Mouse (Mus musculus) retina, embryonic 14.5 days (tissue): ENCODE measurements around the gene Thoc7.
"Not testable (repeated sequence)": the region's sequence is repeated elsewhere in the genome, so short reads cannot be mapped to it uniquely, and the experiment has no call there.

Experiments used
- DNase-seq: peaks from one replicate; pipeline ENCODE4 v3.0.0-alpha.2; 2015; ENCODE audit warnings: low spot score

The Thoc7 gene

GRCm38 (mm10) chr14:13961401-13962112 lies at the start of gene Thoc7, which contains the start of gene Atxn7:
Gene Thoc7, minus strand, starts transcription at chr14:13961852.
Gene Atxn7, plus strand, starts transcription at chr14:13961440.
- peak; percentile 50 for DNase-seq

GRCm38 (mm10) chr14:14009712-14010111 lies 48.1 kb upstream of the Thoc7 start:
- no peak for DNase-seq

- DNase-seq: no peak
Measured at GRCm38 (mm10) chr14:14002771-14003170, 41.1 kb upstream of the Thoc7 start.

- no peak for DNase-seq
Measured at GRCm38 (mm10) chr14:13995206-13996097, 33.8 kb upstream of the Thoc7 start.

- DNase-seq: no peak
Measured at GRCm38 (mm10) chr14:13990741-13991140, 29.1 kb upstream of the Thoc7 start.

GRCm38 (mm10) chr14:13988397-13988796 lies 26.7 kb upstream of the Thoc7 start:
- no peak for DNase-seq

GRCm38 (mm10) chr14:13982174-13982573 lies 20.5 kb upstream of the Thoc7 start:
- DNase-seq: no peak

- peak; percentile 70 for DNase-seq
Measured at GRCm38 (mm10) chr14:13981286-13981685, 19.6 kb upstream of the Thoc7 start.

- DNase-seq: no peak
Measured at GRCm38 (mm10) chr14:13977498-13977897, 15.8 kb upstream of the Thoc7 start.

- no peak for DNase-seq
Measured at GRCm38 (mm10) chr14:13971644-13972234, 10.1 kb upstream of the Thoc7 start.

GRCm38 (mm10) chr14:13970513-13970912 lies 8.9 kb upstream of the Thoc7 start:
- no peak for DNase-seq

- DNase-seq: no peak
Measured at GRCm38 (mm10) chr14:13968476-13968875, 6.8 kb upstream of the Thoc7 start.

GRCm38 (mm10) chr14:13967607-13968006 lies 6.0 kb upstream of the Thoc7 start:
- no peak for DNase-seq

GRCm38 (mm10) chr14:13963527-13963926 lies 1.9 kb upstream of the Thoc7 start:
- DNase-seq: no peak

- no peak for DNase-seq
Measured at GRCm38 (mm10) chr14:13962476-13962875, 824 bp upstream of the Thoc7 start.

GRCm38 (mm10) chr14:13960482-13961325 lies 948 bp downstream of the Thoc7 start:
- peak; percentile 75 for DNase-seq

- DNase-seq: peak; percentile 59
Measured at GRCm38 (mm10) chr14:13960079-13960478, 1.6 kb downstream of the Thoc7 start.

GRCm38 (mm10) chr14:13952151-13952550 lies 9.5 kb downstream of the Thoc7 start:
- not testable (repeated sequence) for DNase-seq

- DNase-seq: peak; percentile 68
Measured at GRCm38 (mm10) chr14:13950401-13950800, 11.3 kb downstream of the Thoc7 start.

- DNase-seq: no peak
Measured at GRCm38 (mm10) chr14:13948345-13948744, 13.3 kb downstream of the Thoc7 start.

- no peak for DNase-seq
Measured at GRCm38 (mm10) chr14:13944686-13945085, 17.0 kb downstream of the Thoc7 start.

- DNase-seq: no peak
Measured at GRCm38 (mm10) chr14:13934052-13934371, 27.6 kb downstream of the Thoc7 start.
